Mouse (Mus musculus) layer of hippocampus, adult 8-10 months (tissue): ENCODE measurements around the gene Cln3. TPM values are rescaled to one million over a fixed set of nuclear protein-coding genes. Genes with fewer than 3 reads are reported as not detected.

Experiments
- DNase-seq, 2 experiments: peaks; one replicate each; pipeline ENCODE4 v3.0.0; 2022; ENCODE audit warnings: low spot score in 2 of 2
- microRNA-seq, 2 experiments: library from miRNA; unstranded; fragments of <30 nt; microRNA quantifications; one replicate each; pipeline ENCODE4 v1.2.0; 2022
- total RNA-seq, 4 experiments: library from RNA; stranded (reverse); gene quantifications; 2 replicates each; pipeline ENCODE4 v1.2.4; 2022

The Cln3 gene
- total RNA-seq, 4 experiments from 2014 or later = 31.7 to 46.5 (median 42.0) TPM

DNA sequence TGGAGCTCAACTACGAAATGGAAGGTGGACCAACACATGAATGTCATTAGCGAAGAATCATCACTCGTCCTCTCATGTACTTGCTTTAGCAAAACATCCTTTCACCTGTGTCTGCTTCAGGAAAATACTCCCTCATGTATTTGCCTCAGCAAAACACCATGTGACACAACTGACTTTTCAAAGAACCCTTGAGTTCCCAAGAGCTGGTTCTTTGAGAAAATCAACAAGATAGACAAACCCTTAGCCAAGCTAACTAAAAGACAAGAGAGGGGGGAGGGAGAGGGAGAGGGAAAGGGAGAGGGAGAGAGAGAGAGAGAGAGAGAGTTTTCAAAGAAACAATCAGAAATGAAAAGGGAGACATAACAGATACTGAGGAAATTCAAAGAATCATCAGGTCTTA is 62.3 kb downstream of the Cln3 start:
- DNase-seq = no peak

Small RNA genes within 50 kb of the gene (microRNA-seq; reads per million reads assigned to microRNA genes)
- 5.3 to 5.7 reads per million in 2 experiments for gene Mir7059

Other genes with a start within 250 kb of the Cln3 start
- gene Lat, start 216.2 kb downstream of the Cln3 start, total RNA-seq = 1 to 10 TPM in 3 of 4 experiments, under 1 TPM in 1; 0.98 to 2.5 (median 1.7) TPM
- gene Spns1, start 208.4 kb downstream of the Cln3 start, total RNA-seq = 100 to 1,000 TPM in 1 of 4 experiments, 10 to 100 TPM in 3; 84.2 to 104 (median 93.7) TPM
- 1 to 10 TPM; 5.2 to 8.0 (median 6.2) TPM for gene Nfatc2ip, start 189.1 kb downstream of the Cln3 start, total RNA-seq
- gene Cd19, start 170.9 kb downstream of the Cln3 start, total RNA-seq = not detected
- 10 to 100 TPM; 15.6 to 22.1 (median 17.1) TPM for gene Rabep2, start 157.1 kb downstream of the Cln3 start, total RNA-seq
- 1 to 10 TPM in 3 of 4 experiments, under 1 TPM in 1; 0.99 to 5.6 (median 1.2) TPM for gene Atp2a1, start 122.7 kb downstream of the Cln3 start, total RNA-seq
- gene Sh2b1, start 110.4 kb downstream of the Cln3 start, total RNA-seq = 10 to 100 TPM; 66.0 to 70.3 (median 67.3) TPM
- 10 to 100 TPM; 68.9 to 84.1 (median 80.1) TPM for gene Tufm, start 98.5 kb downstream of the Cln3 start, total RNA-seq
- 100 to 1,000 TPM; 113 to 133 (median 125) TPM for gene Atxn2l, start 82.4 kb downstream of the Cln3 start, total RNA-seq
- 100 to 1,000 TPM; 166 to 196 (median 174) TPM for gene Eif3c, start 19.4 kb downstream of the Cln3 start, total RNA-seq
- 1 to 10 TPM in 2 of 4 experiments, under 1 TPM in 2; 0.41 to 3.3 (median 1.6) TPM for gene Apobr, start 875 bp downstream of the Cln3 start, total RNA-seq
- not detected for gene Il27, start 9.1 kb upstream of the Cln3 start, total RNA-seq
- 10 to 100 TPM; 10.4 to 15.3 (median 13.2) TPM for gene Nupr1, start 45.0 kb upstream of the Cln3 start, total RNA-seq
- 10 to 100 TPM; 21.7 to 34.8 (median 33.7) TPM for gene Sgf29, start 63.5 kb upstream of the Cln3 start, total RNA-seq
- gene Sult1a1, start 90.6 kb upstream of the Cln3 start, total RNA-seq = 10 to 100 TPM in 1 of 4 experiments, 1 to 10 TPM in 3; 6.6 to 13.0 (median 8.6) TPM
- 100 to 1,000 TPM in 1 of 4 experiments, 10 to 100 TPM in 3; 73.9 to 105 (median 92.5) TPM for gene Bola2, start 109.6 kb upstream of the Cln3 start, total RNA-seq
- 10 to 100 TPM; 19.7 to 21.0 (median 20.1) TPM for gene Slx1b, start 110.0 kb upstream of the Cln3 start, total RNA-seq
- 100 to 1,000 TPM; 119 to 166 (median 141) TPM for gene Coro1a, start 122.0 kb upstream of the Cln3 start, total RNA-seq
- 100 to 1,000 TPM; 165 to 197 (median 178) TPM for gene Mapk3, start 173.8 kb upstream of the Cln3 start, total RNA-seq
- gene Gdpd3, start 180.5 kb upstream of the Cln3 start, total RNA-seq = 1 to 10 TPM; 4.4 to 7.9 (median 5.0) TPM
- 100 to 1,000 TPM; 236 to 283 (median 255) TPM for gene Ypel3, start 191.1 kb upstream of the Cln3 start, total RNA-seq
- 1 to 10 TPM in 3 of 4 experiments, under 1 TPM in 1; 0.43 to 1.5 (median 1.2) TPM for gene Tbx6, start 195.7 kb upstream of the Cln3 start, total RNA-seq
- 10 to 100 TPM; 49.5 to 55.7 (median 51.9) TPM for gene Ppp4c, start 206.7 kb upstream of the Cln3 start, total RNA-seq
- 10 to 100 TPM; 57.3 to 67.6 (median 62.6) TPM for gene Fam57b, start 211.9 kb upstream of the Cln3 start, total RNA-seq
- gene 4930451I11Rik, start 245.8 kb upstream of the Cln3 start, total RNA-seq = not detected